Mouse (Mus musculus): Measurements from ENCODE around the gene Myo5c.

- TF ChIP-seq CTCF (IDR thresholded peaks at IDR 0.05; ENCODE audit: insufficient read depth, low read depth, low read length) (no peak), POLR2A (IDR thresholded peaks at IDR 0.05; ENCODE audit: insufficient read depth, low read depth, low read length) (no peak)
These were observed 6.4 kb downstream of the Myo5c start for GRCm38 (mm10) chr9:75238179-75238578.

Data from olfactory bulb, adult 2 months (tissue).